In the genomic region with DNA sequence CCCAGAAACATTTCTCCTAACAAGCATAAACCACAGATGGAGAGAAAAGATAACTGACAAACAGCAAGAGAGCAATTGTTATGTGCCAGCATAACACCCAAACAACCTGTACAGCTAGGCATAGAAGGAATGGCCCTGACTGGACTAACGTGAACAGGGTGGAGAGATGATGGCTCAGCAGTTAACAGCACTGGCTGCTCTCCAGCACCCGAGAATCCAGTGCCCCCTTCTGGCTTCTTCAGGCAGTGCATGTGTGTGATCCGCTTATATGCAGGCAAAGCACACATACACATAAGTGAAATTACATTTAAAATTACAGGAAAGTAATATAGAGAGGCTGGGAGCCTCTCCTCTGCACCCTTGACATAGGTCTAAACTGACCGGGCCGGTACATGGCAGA, we compare ENCODE assay signal across 9 mouse cellular contexts. TPM values are rescaled to one million over a fixed set of nuclear protein-coding genes. Genes with fewer than 3 reads are reported as not detected.
A peak's percentile ranks its signal among the peaks of the same experiment; 100 is the strongest.
DNase-seq lines count a peak whose midpoint lies in the region; ATAC-seq and TF ChIP-seq lines count a peak whose summit lies in the region.
"Had no signal": no experiment of that assay in that cellular context is flagged by ENCODE, and none has a peak within 500 bp of the region (broad histone marks: within the 10 kb centered on the region; RNA-seq: fewer than 3 reads in every experiment).

No protein-coding gene starts in this region.

- no peak for ATAC-seq in Patski
- ATAC-seq in neutrophil, adult 5-6 weeks (ENCODE audit: extremely low read depth, insufficient number of reproducible peaks, low FRiP score, poor library complexity, severe bottlenecking): peak; percentile 53; the same call in 1 of the 2 replicates
- ATAC-seq in activated CD4-positive, CD25-positive, alpha-beta regulatory T cell, adult 4 months: no peak

- DNase-seq in heart, postnatal 4 days: peak; percentile 53
- no peak for DNase-seq in heart, adult 9 months (ENCODE audit: low spot score in 2 of 2)
- DNase-seq in B cell, adult 2 months: peak; percentile 71
- DNase-seq in Patski (ENCODE audit: low read depth, low spot score): no peak
- DNase-seq in embryo, embryonic 9.5 days (ENCODE audit: extremely low spot score): peak; percentile 55
- DNase-seq in layer of hippocampus, postnatal 36 days: peak; percentile 34 to 42

- no peaks in the 10 kb centered on the region for H3K27me3 ChIP-seq in Patski
- H3K27me3 ChIP-seq: megakaryocyte, embryonic 14.5 days had no signal

- peak; percentile 57 for TF ChIP-seq CTCF in Patski (IDR thresholded peaks at IDR 0.05)

- POLR2A ChIA-PET in Patski (lab: Charles Lee): no interaction called here

- in situ Hi-C loops in Patski (cut with MboI; ENCODE audit: low pct_unique_long_range_greater_than_20kb): loop anchor here (5.0 to 10.0 kb wide), 2 partner anchors 125 to 223 kb away; no protein-coding TSS in a partner anchor

- CTCF ChIA-PET in Patski (lab: Charles Lee): no interaction called here

RNA-seq across cellular contexts. Expression of a gene that starts 16.2 kb away (rescaled TPM):
- total RNA-seq in heart, postnatal 4 days (2021): 10 to 100 TPM; 19.9 to 20.9 TPM
- 24.7 TPM for polyA plus RNA-seq in Patski (2021)
- 10 to 100 TPM; 21.1 to 24.8 TPM for total RNA-seq in layer of hippocampus, postnatal 36 days (2021)
- 8.3 and 13.6 TPM in 2 replicates for total RNA-seq in neutrophil, adult 5-6 weeks (2017)
- polyA plus RNA-seq in activated CD4-positive, CD25-positive, alpha-beta regulatory T cell, adult 4 months (2017; shearing (Covaris generic)): 1 to 10 TPM; 5.9 to 6.8 TPM

RNA-seq across cellular contexts. Expression of a gene that starts 16.4 kb away (rescaled TPM):
- 10 to 100 TPM; 27.5 to 27.7 TPM for total RNA-seq in heart, postnatal 4 days (2021)
- 42.2 TPM for polyA plus RNA-seq in Patski (2021)
- total RNA-seq in layer of hippocampus, postnatal 36 days (2021): 10 to 100 TPM; 42.3 to 44.3 TPM
- total RNA-seq in neutrophil, adult 5-6 weeks (2017): 35.7 and 36.0 TPM in 2 replicates
- polyA plus RNA-seq in activated CD4-positive, CD25-positive, alpha-beta regulatory T cell, adult 4 months (2017; shearing (Covaris generic)): 10 to 100 TPM; 11.5 to 12.1 TPM

RNA-seq across cellular contexts. Expression of a gene that starts 38.9 kb away (rescaled TPM):
- total RNA-seq in heart, postnatal 4 days (2021): not detected
- not detected for polyA plus RNA-seq in Patski (2021)
- total RNA-seq in layer of hippocampus, postnatal 36 days (2021): not detected
- not detected in 2 replicates for total RNA-seq in neutrophil, adult 5-6 weeks (2017)
- not detected for polyA plus RNA-seq in activated CD4-positive, CD25-positive, alpha-beta regulatory T cell, adult 4 months (2017; shearing (Covaris generic))

RNA-seq across cellular contexts. Expression of a gene that starts 47.4 kb away (rescaled TPM):
- total RNA-seq in heart, postnatal 4 days (2021): 1 to 10 TPM; 4.3 to 6.3 TPM
- polyA plus RNA-seq in Patski (2021): 0.23 TPM
- total RNA-seq in layer of hippocampus, postnatal 36 days (2021): not detected
- total RNA-seq in neutrophil, adult 5-6 weeks (2017): 0.23 TPM in 1 of 2 replicates, not detected in the other
- polyA plus RNA-seq in activated CD4-positive, CD25-positive, alpha-beta regulatory T cell, adult 4 months (2017; shearing (Covaris generic)): under 1 TPM; 0.51 to 0.73 TPM

Comparison
In these comparisons a context has a peak if more than half of its experiments do, and no peak if none do; other contexts are left out.
1. DNase-seq: peak in heart, postnatal 4 days (single experiment), B cell, adult 2 months (2 of 2), embryo, embryonic 9.5 days (single experiment) and layer of hippocampus, postnatal 36 days (2 of 2); none in heart, adult 9 months (0 of 2) and Patski (single experiment).